Mouse (Mus musculus): ENCODE data around the gene Dtd1. TPM values are rescaled to one million over a fixed set of nuclear protein-coding genes. Genes with fewer than 3 reads are reported as not detected.

Dtd1 gene
- polyA plus RNA-seq, 1 experiment from 2014 or later: 40.1 TPM

GRCm38 (mm10) chr2:144637204-144637603, 37.5 kb downstream of the Dtd1 start:
- ATAC-seq (ENCODE audit: insufficient read depth, low FRiP score): no peak
- no peak overlapping the region for H3K4me2 ChIP-seq (ENCODE audit: low read depth, low read length)
- H3K9ac ChIP-seq (ENCODE audit: low read length): no peak overlapping the region
- peaks cover 3% of the 10 kb centered on the region; the same call in 1 of the 2 replicates for H3K9me3 ChIP-seq (replicated peaks; ENCODE audit: control insufficient read depth, low read length)
- 73% methylated on average over 4 of the region's 4 CpGs for WGBS
- no peaks in the 10 kb centered on the region for H3K4me1 ChIP-seq (ENCODE audit: control insufficient read depth, insufficient read depth, low read length)
- H3K27me3 ChIP-seq (ENCODE audit: control insufficient read depth, insufficient read depth, low read length): no peaks in the 10 kb centered on the region
- H3K4me3 ChIP-seq (replicated peaks; ENCODE audit: low read length): no peak overlapping the region
- H3K36me3 ChIP-seq (ENCODE audit: control insufficient read depth, insufficient read depth, low read length): no peaks in the 10 kb centered on the region
- no peak overlapping the region for H3K27ac ChIP-seq (ENCODE audit: low read length)

GRCm38 (mm10) chr2:144637671-144638395, 38.1 kb downstream of the Dtd1 start:
- Histone ChIP-seq H3K27me3 (ENCODE audit: control insufficient read depth, insufficient read depth, low read length) (no peaks in the 10 kb centered on the region), H3K4me1 (ENCODE audit: control insufficient read depth, insufficient read depth, low read length) (no peaks in the 10 kb centered on the region), H3K36me3 (ENCODE audit: control insufficient read depth, insufficient read depth, low read length) (no peaks in the 10 kb centered on the region), H3K4me2 (ENCODE audit: low read depth, low read length) (no peak overlapping the region), H3K27ac (ENCODE audit: low read length) (peak overlapping the region; percentile 21; the same call in 1 of the 2 replicates), H3K9ac (ENCODE audit: low read length) (no peak overlapping the region), H3K9me3 (replicated peaks; ENCODE audit: control insufficient read depth, low read length) (no peaks in the 10 kb centered on the region), H3K4me3 (replicated peaks; ENCODE audit: low read length) (no peak overlapping the region)
- ATAC-seq (ENCODE audit: insufficient read depth, low FRiP score): no peak
- 79% methylated on average over 12 of the region's 12 CpGs for WGBS

GRCm38 (mm10) chr2:144638719-144639118, 39.0 kb downstream of the Dtd1 start:
- ATAC-seq (ENCODE audit: insufficient read depth, low FRiP score): no peak
- WGBS: 40% methylated on average over 4 of the region's 4 CpGs
- no peaks in the 10 kb centered on the region for H3K9me3 ChIP-seq (replicated peaks; ENCODE audit: control insufficient read depth, low read length)
- H3K4me3 ChIP-seq (replicated peaks; ENCODE audit: low read length): no peak overlapping the region
- no peaks in the 10 kb centered on the region for H3K36me3 ChIP-seq (ENCODE audit: control insufficient read depth, insufficient read depth, low read length)
- H3K4me1 ChIP-seq (ENCODE audit: control insufficient read depth, insufficient read depth, low read length): no peaks in the 10 kb centered on the region
- no peak overlapping the region for H3K27ac ChIP-seq (ENCODE audit: low read length)
- H3K27me3 ChIP-seq (ENCODE audit: control insufficient read depth, insufficient read depth, low read length): no peaks in the 10 kb centered on the region
- no peak overlapping the region for H3K9ac ChIP-seq (ENCODE audit: low read length)
- no peak overlapping the region for H3K4me2 ChIP-seq (ENCODE audit: low read depth, low read length)

GRCm38 (mm10) chr2:144640101-144640500, 40.4 kb downstream of the Dtd1 start:
- Histone ChIP-seq H3K9me3 (replicated peaks; ENCODE audit: control insufficient read depth, low read length) (no peaks in the 10 kb centered on the region), H3K36me3 (ENCODE audit: control insufficient read depth, insufficient read depth, low read length) (no peaks in the 10 kb centered on the region), H3K27me3 (ENCODE audit: control insufficient read depth, insufficient read depth, low read length) (no peaks in the 10 kb centered on the region), H3K9ac (ENCODE audit: low read length) (no peak overlapping the region), H3K4me3 (replicated peaks; ENCODE audit: low read length) (no peak overlapping the region), H3K27ac (ENCODE audit: low read length) (no peak overlapping the region), H3K4me1 (ENCODE audit: control insufficient read depth, insufficient read depth, low read length) (no peaks in the 10 kb centered on the region), H3K4me2 (ENCODE audit: low read depth, low read length) (no peak overlapping the region)
- 76% methylated on average over 7 of the region's 7 CpGs for WGBS
- ATAC-seq (ENCODE audit: insufficient read depth, low FRiP score): no peak

- Histone ChIP-seq H3K4me2 (ENCODE audit: low read depth, low read length) (no peak overlapping the region), H3K36me3 (ENCODE audit: control insufficient read depth, insufficient read depth, low read length) (no peaks in the 10 kb centered on the region), H3K4me1 (ENCODE audit: control insufficient read depth, insufficient read depth, low read length) (no peaks in the 10 kb centered on the region), H3K9me3 (replicated peaks; ENCODE audit: control insufficient read depth, low read length) (no peaks in the 10 kb centered on the region), H3K27me3 (ENCODE audit: control insufficient read depth, insufficient read depth, low read length) (no peaks in the 10 kb centered on the region), H3K9ac (ENCODE audit: low read length) (no peak overlapping the region), H3K27ac (ENCODE audit: low read length) (no peak overlapping the region), H3K4me3 (replicated peaks; ENCODE audit: low read length) (no peak overlapping the region)
- ATAC-seq (ENCODE audit: insufficient read depth, low FRiP score): peak; percentile 29; the same call in 1 of the 2 replicates
- 87% methylated on average over 4 of the region's 4 CpGs for WGBS
These were observed 42.3 kb downstream of the Dtd1 start for GRCm38 (mm10) chr2:144641991-144642390.

GRCm38 (mm10) chr2:144646360-144646759, 46.7 kb downstream of the Dtd1 start:
- H3K9me3 ChIP-seq (replicated peaks; ENCODE audit: control insufficient read depth, low read length): no peaks in the 10 kb centered on the region
- H3K27me3 ChIP-seq (ENCODE audit: control insufficient read depth, insufficient read depth, low read length): no peaks in the 10 kb centered on the region
- WGBS: 75% methylated on average over 10 of the region's 10 CpGs
- H3K4me1 ChIP-seq (ENCODE audit: control insufficient read depth, insufficient read depth, low read length): no peaks in the 10 kb centered on the region
- H3K36me3 ChIP-seq (ENCODE audit: control insufficient read depth, insufficient read depth, low read length): no peaks in the 10 kb centered on the region
- no peak overlapping the region for H3K9ac ChIP-seq (ENCODE audit: low read length)
- no peak overlapping the region for H3K27ac ChIP-seq (ENCODE audit: low read length)
- H3K4me2 ChIP-seq (ENCODE audit: low read depth, low read length): no peak overlapping the region
- no peak overlapping the region for H3K4me3 ChIP-seq (replicated peaks; ENCODE audit: low read length)
- no peak for ATAC-seq (ENCODE audit: insufficient read depth, low FRiP score)

GRCm38 (mm10) chr2:144647151-144647550, 47.5 kb downstream of the Dtd1 start:
- Histone ChIP-seq H3K4me2 (ENCODE audit: low read depth, low read length) (no peak overlapping the region), H3K9me3 (replicated peaks; ENCODE audit: control insufficient read depth, low read length) (no peaks in the 10 kb centered on the region), H3K9ac (ENCODE audit: low read length) (no peak overlapping the region), H3K27me3 (ENCODE audit: control insufficient read depth, insufficient read depth, low read length) (no peaks in the 10 kb centered on the region), H3K4me3 (replicated peaks; ENCODE audit: low read length) (no peak overlapping the region), H3K27ac (ENCODE audit: low read length) (no peak overlapping the region), H3K4me1 (ENCODE audit: control insufficient read depth, insufficient read depth, low read length) (no peaks in the 10 kb centered on the region), H3K36me3 (ENCODE audit: control insufficient read depth, insufficient read depth, low read length) (no peaks in the 10 kb centered on the region)
- no peak for ATAC-seq (ENCODE audit: insufficient read depth, low FRiP score)
- WGBS: 84% methylated on average over 4 of the region's 4 CpGs

- H3K9me3 ChIP-seq (replicated peaks; ENCODE audit: control insufficient read depth, low read length): no peaks in the 10 kb centered on the region
- WGBS: 87% methylated on average over 1 of the region's 1 CpGs
- no peaks in the 10 kb centered on the region for H3K36me3 ChIP-seq (ENCODE audit: control insufficient read depth, insufficient read depth, low read length)
- no peaks in the 10 kb centered on the region for H3K27me3 ChIP-seq (ENCODE audit: control insufficient read depth, insufficient read depth, low read length)
- H3K4me3 ChIP-seq (replicated peaks; ENCODE audit: low read length): no peak overlapping the region
- H3K4me1 ChIP-seq (ENCODE audit: control insufficient read depth, insufficient read depth, low read length): no peaks in the 10 kb centered on the region
- H3K4me2 ChIP-seq (ENCODE audit: low read depth, low read length): no peak overlapping the region
- no peak overlapping the region for H3K9ac ChIP-seq (ENCODE audit: low read length)
- no peak overlapping the region for H3K27ac ChIP-seq (ENCODE audit: low read length)
- ATAC-seq (ENCODE audit: insufficient read depth, low FRiP score): no peak
These were observed 50.3 kb downstream of the Dtd1 start for GRCm38 (mm10) chr2:144649960-144650359.

- no peaks in the 10 kb centered on the region for H3K4me1 ChIP-seq (ENCODE audit: control insufficient read depth, insufficient read depth, low read length)
- H3K27ac ChIP-seq (ENCODE audit: low read length): no peak overlapping the region
- no peaks in the 10 kb centered on the region for H3K36me3 ChIP-seq (ENCODE audit: control insufficient read depth, insufficient read depth, low read length)
- no peak overlapping the region for H3K9ac ChIP-seq (ENCODE audit: low read length)
- H3K9me3 ChIP-seq (replicated peaks; ENCODE audit: control insufficient read depth, low read length): no peaks in the 10 kb centered on the region
- H3K4me3 ChIP-seq (replicated peaks; ENCODE audit: low read length): no peak overlapping the region
- 94% methylated on average over 4 of the region's 4 CpGs for WGBS
- no peaks in the 10 kb centered on the region for H3K27me3 ChIP-seq (ENCODE audit: control insufficient read depth, insufficient read depth, low read length)
- ATAC-seq (ENCODE audit: insufficient read depth, low FRiP score): no peak
- H3K4me2 ChIP-seq (ENCODE audit: low read depth, low read length): no peak overlapping the region
These were observed 53.1 kb downstream of the Dtd1 start for GRCm38 (mm10) chr2:144652841-144653240.
